Mouse (Mus musculus) megakaryocyte, embryonic 14.5 days (primary cell): ENCODE results near the gene Ncoa3. TPM values are rescaled to one million over a fixed set of nuclear protein-coding genes. Genes with fewer than 3 reads are reported as not detected.

ENCODE experiments used
- H3K27me3 ChIP-seq: replicated peaks from 2 replicates; pipeline ENCODE3; 2012; ENCODE audit warnings: inconsistent platforms
- H3K36me3 ChIP-seq: replicated peaks from 2 replicates; pipeline ENCODE3; 2012; ENCODE audit warnings: low read length, inconsistent platforms, mixed read lengths
- H3K4me1 ChIP-seq: 2 replicates; pipeline ENCODE4 v1.6.1; 2012; ENCODE audit warnings: inconsistent platforms
- H3K4me3 ChIP-seq: replicated peaks from 2 replicates; pipeline ENCODE3; 2012; ENCODE audit warnings: moderate library complexity, mild to moderate bottlenecking, inconsistent platforms
- H3K9me3 ChIP-seq: 2 replicates; pipeline ENCODE4 v1.6.1; 2012; ENCODE audit warnings: inconsistent platforms
- FLI1 ChIP-seq: IDR thresholded peaks from 2 replicates; pipeline ENCODE4 v1.6.1; 2012; ENCODE audit warnings: low read length, inconsistent platforms, mixed read lengths
- GATA1 ChIP-seq: IDR thresholded peaks from 3 replicates; pipeline ENCODE4 v1.6.1; 2012; ENCODE audit warnings: mixed read lengths, low read length, inconsistent platforms, borderline replicate concordance
- polyA plus RNA-seq: library from polyadenylated mRNA; stranded (reverse); fragments of >175 nt; gene quantifications from 2 replicates; pipeline ENCODE4 v1.2.3, GENCODE M21; 2012; ENCODE audit warnings: low replicate concordance; ENCODE audit not compliant: insufficient read depth

The Ncoa3 gene
- polyA plus RNA-seq, 1 experiment, result 35.4 TPM

GRCm38 (mm10) chr2:166025943-166026342, 33.5 kb downstream of the Ncoa3 start:
- Histone ChIP-seq H3K9me3 (no peaks in the 10 kb centered on the region), H3K27me3 (no peaks in the 10 kb centered on the region), H3K4me3 (no peak overlapping the region), H3K4me1 (peaks cover 96% of the 10 kb centered on the region), H3K36me3 (peaks cover 14% of the 10 kb centered on the region)
- TF ChIP-seq FLI1 (no peak), GATA1 (no peak)

GRCm38 (mm10) chr2:166027834-166028233, 35.4 kb downstream of the Ncoa3 start:
- Histone ChIP-seq H3K27me3 (no peaks in the 10 kb centered on the region), H3K36me3 (peaks cover 17% of the 10 kb centered on the region), H3K4me1 (peaks cover 96% of the 10 kb centered on the region), H3K9me3 (no peaks in the 10 kb centered on the region), H3K4me3 (no peak overlapping the region)
- TF ChIP-seq FLI1, result no peak
- no peak for TF ChIP-seq GATA1

- no peaks in the 10 kb centered on the region for H3K27me3 ChIP-seq
- TF ChIP-seq FLI1 (no peak), GATA1 (no peak)
Observed at GRCm38 (mm10) chr2:166029232-166029631, 36.8 kb downstream of the Ncoa3 start.

GRCm38 (mm10) chr2:166030256-166030995, 38.0 kb downstream of the Ncoa3 start:
- peaks cover 86% of the 10 kb centered on the region for H3K4me1 ChIP-seq

More at GRCm38 (mm10) chr2:166029232-166029631, 36.8 kb downstream of the Ncoa3 start:
- H3K4me3 ChIP-seq, result peak overlapping the region; percentile 38
- H3K9me3 ChIP-seq, result no peaks in the 10 kb centered on the region
- peaks cover 16% of the 10 kb centered on the region for H3K36me3 ChIP-seq
- peaks cover 89% of the 10 kb centered on the region for H3K4me1 ChIP-seq

GRCm38 (mm10) chr2:166031120-166031929, 38.9 kb downstream of the Ncoa3 start:
- Histone ChIP-seq H3K36me3 (peaks cover 34% of the 10 kb centered on the region), H3K4me1 (peaks cover 86% of the 10 kb centered on the region), H3K9me3 (no peaks in the 10 kb centered on the region), H3K27me3 (no peaks in the 10 kb centered on the region), H3K4me3 (peak overlapping the region; percentile 91)
- TF ChIP-seq GATA1 (no peak), FLI1 (no peak)

More at GRCm38 (mm10) chr2:166030256-166030995, 38.0 kb downstream of the Ncoa3 start:
- TF ChIP-seq GATA1, result no peak
- no peak for TF ChIP-seq FLI1
- H3K36me3 ChIP-seq, result peaks cover 25% of the 10 kb centered on the region
- no peaks in the 10 kb centered on the region for H3K27me3 ChIP-seq
- H3K4me3 ChIP-seq, result peak overlapping the region; percentile 91
- no peaks in the 10 kb centered on the region for H3K9me3 ChIP-seq

GRCm38 (mm10) chr2:166032628-166033027, 40.2 kb downstream of the Ncoa3 start:
- H3K27me3 ChIP-seq, result no peaks in the 10 kb centered on the region
- H3K4me1 ChIP-seq, result peaks cover 86% of the 10 kb centered on the region
- H3K4me3 ChIP-seq, result no peak overlapping the region
- TF ChIP-seq FLI1 (no peak), GATA1 (no peak)
- H3K36me3 ChIP-seq, result peaks cover 44% of the 10 kb centered on the region
- no peaks in the 10 kb centered on the region for H3K9me3 ChIP-seq

DNA sequence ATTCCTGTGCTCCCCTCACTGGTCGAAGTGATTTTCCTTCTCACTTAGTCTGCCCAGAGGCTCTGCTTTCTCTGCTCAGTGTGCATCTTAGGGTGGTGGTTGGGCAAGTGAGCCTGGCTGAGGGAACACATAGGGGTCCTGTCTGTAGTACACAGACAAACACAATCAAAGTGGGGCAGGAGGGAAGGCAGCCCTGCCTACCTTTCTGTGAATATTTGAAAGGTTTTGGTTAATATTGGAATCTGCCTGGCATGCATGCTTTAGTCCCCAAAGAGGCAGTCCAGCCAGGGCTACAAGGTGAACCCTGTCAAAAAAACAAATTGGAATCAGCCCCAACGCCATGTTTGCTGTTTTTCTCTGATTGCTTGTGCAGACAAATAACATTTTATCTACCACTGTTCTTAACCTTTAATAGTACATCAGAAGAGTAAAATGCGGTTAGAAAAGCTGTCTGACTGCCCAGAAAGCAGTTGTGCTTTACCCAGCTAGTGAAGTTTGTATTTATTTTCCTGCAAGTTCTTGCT, 42.6 kb downstream of the Ncoa3 start:
- peaks cover 58% of the 10 kb centered on the region for H3K36me3 ChIP-seq
- peak overlapping the region; percentile 28 for H3K4me3 ChIP-seq
- H3K4me1 ChIP-seq, result peaks cover 84% of the 10 kb centered on the region
- H3K27me3 ChIP-seq, result no peaks in the 10 kb centered on the region
- TF ChIP-seq FLI1 (no peak), GATA1 (no peak)
- no peaks in the 10 kb centered on the region for H3K9me3 ChIP-seq

DNA sequence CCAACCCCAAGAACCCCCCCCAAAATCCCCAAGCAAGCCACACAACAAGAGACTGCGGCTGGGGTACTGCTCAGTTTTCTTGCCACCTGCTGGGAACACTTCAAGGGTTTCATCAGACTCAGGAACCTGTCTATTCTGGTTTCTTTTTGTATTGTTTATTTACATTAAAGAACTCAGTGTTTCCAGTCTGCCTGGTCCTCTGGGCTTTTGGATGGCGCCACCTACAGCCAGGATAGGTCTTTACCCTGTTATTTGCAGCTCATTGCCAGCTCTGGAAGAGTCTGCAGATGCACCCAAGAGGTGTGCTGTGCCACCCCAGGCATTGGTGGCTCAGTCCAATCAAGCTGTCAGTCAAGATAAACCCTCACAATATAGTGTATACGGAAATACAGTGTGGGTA, 43.3 kb downstream of the Ncoa3 start:
- TF ChIP-seq FLI1 (no peak), GATA1 (no peak)
- H3K9me3 ChIP-seq, result no peaks in the 10 kb centered on the region
- no peak overlapping the region for H3K4me3 ChIP-seq
- H3K4me1 ChIP-seq, result peaks cover 84% of the 10 kb centered on the region
- H3K36me3 ChIP-seq, result peaks cover 64% of the 10 kb centered on the region
- no peaks in the 10 kb centered on the region for H3K27me3 ChIP-seq

DNA sequence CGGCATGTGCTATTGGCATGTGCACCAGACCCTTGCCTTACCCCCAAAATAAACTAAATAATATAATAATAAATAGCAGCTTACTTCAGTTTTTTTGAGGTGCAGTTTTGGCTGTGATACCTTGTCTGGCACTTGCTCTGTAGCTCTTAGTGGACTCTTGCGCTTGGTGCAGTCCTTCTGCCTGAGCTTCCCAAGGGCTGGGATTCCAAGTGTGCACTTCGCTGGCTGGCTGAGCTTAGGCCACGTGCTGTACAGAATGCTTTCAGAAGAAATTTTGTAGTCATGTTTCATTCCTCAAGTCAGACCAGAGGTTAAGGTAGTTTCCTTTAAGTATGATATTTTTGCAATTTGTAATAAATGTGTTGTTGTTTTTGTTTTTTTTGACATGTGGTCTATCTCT, 47.2 kb downstream of the Ncoa3 start:
- Histone ChIP-seq H3K4me1 (peaks cover 94% of the 10 kb centered on the region), H3K9me3 (no peaks in the 10 kb centered on the region), H3K36me3 (peaks cover 83% of the 10 kb centered on the region), H3K4me3 (no peak overlapping the region), H3K27me3 (no peaks in the 10 kb centered on the region)
- no peak for TF ChIP-seq FLI1
- TF ChIP-seq GATA1, result no peak
